Mouse (Mus musculus) spleen, adult 2 months (tissue): Measurements from ENCODE around the gene Olfr332.
"Not testable (repeated sequence)": the region's sequence is repeated elsewhere in the genome, so short reads cannot be mapped to it uniquely, and the experiment has no call there.

ENCODE experiments used
- CTCF ChIP-seq: fragments of 200-500 bp; IDR thresholded peaks from 2 replicates; pipeline ENCODE4 v1.5.1; 2011; ENCODE audit warnings: mild to moderate bottlenecking, inconsistent platforms; ENCODE audit not compliant: insufficient read depth, insufficient read length, insufficient replicate concordance; ENCODE audit errors: extremely low read depth
- POLR2A ChIP-seq: fragments of 200-500 bp; IDR thresholded peaks from 2 replicates; pipeline ENCODE4 v1.6.1; 2011; ENCODE audit warnings: low read depth, low read length, inconsistent platforms

DNA sequence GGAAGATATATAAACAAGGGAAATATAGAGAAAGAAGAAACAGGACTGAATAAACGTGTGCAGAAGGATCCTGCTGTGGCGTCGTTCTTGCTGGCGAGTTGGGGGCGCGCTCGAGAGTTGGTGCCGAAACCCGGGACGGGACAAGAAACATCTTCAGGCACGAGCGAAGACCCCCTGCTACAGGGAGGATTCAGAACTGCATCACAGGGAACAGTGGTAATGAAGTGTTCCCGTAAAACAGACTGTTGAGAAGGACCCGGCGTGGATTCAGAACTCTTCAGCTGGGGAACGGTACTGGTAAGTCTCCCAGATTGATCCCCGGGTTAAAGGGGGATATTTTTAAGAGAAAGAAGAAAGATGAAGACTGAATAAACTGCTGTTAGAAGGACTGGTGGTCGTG, 26.6 kb upstream of the Olfr332 start:
- TF ChIP-seq POLR2A, CTCF: not testable (repeated sequence)
